Mouse (Mus musculus) liver, embryonic 16.5 days (tissue): ENCODE measurements around the gene Igfbp5. TPM values are rescaled to one million over a fixed set of nuclear protein-coding genes. Genes with fewer than 3 reads are reported as not detected.

Source experiments
- ATAC-seq: fragments of 200-750 bp; cut with Nextera tagmentation; 2 replicates; pipeline ENCODE4 v1.8.0; 2017; ENCODE audit warnings: low read depth, mild to moderate bottlenecking, moderate number of reproducible peaks, moderate library complexity
- H3K27ac ChIP-seq: fragments of 300-500 bp; sonication (generic); 2 replicates; pipeline ENCODE4 v1.5.1; 2014; ENCODE audit warnings: mild to moderate bottlenecking, low read length
- H3K27me3 ChIP-seq: fragments of 300-500 bp; sonication (generic); 2 replicates; pipeline ENCODE4 v1.6.1; 2014; ENCODE audit warnings: low read depth, low read length, mixed read lengths; ENCODE audit not compliant: control insufficient read depth, insufficient read depth
- H3K36me3 ChIP-seq: fragments of 300-500 bp; sonication (generic); 2 replicates; pipeline ENCODE4 v1.6.1; 2014; ENCODE audit warnings: mild to moderate bottlenecking; ENCODE audit not compliant: control insufficient read depth, insufficient read depth
- H3K4me1 ChIP-seq: fragments of 300-500 bp; sonication (generic); 2 replicates; pipeline ENCODE4 v1.6.1; 2014; ENCODE audit warnings: low read depth, low read length, mixed read lengths; ENCODE audit not compliant: control insufficient read depth
- H3K4me2 ChIP-seq: fragments of 300-500 bp; sonication (generic); 2 replicates; pipeline ENCODE4 v1.6.1; 2014; ENCODE audit warnings: low read depth, low read length, mixed read lengths
- H3K4me3 ChIP-seq: fragments of 300-500 bp; sonication (generic); 2 replicates; pipeline ENCODE4 v1.5.1; 2014; ENCODE audit warnings: low read depth, mild to moderate bottlenecking, low read length
- H3K9ac ChIP-seq: fragments of 300-500 bp; sonication (generic); 2 replicates; pipeline ENCODE4 v1.6.1; 2014; ENCODE audit warnings: low read depth, low read length
- H3K9me3 ChIP-seq: fragments of 300-500 bp; sonication (generic); replicated peaks from 2 replicates; pipeline ENCODE4 v1.6.1; 2016; ENCODE audit warnings: low read length; ENCODE audit not compliant: control insufficient read depth
- WGBS: fragments of 180-500 bp; shearing (Covaris S2); extraction: QIAGEN DNeasy Blood & Tissue Kit; methylation state at CpG from one replicate; pipeline ENCODE4 v1.1.7; 2014; ENCODE audit not compliant: insufficient replicate concordance; 5-methylcytosine and 5-hydroxymethylcytosine counted together
- polyA plus RNA-seq: library from polyadenylated mRNA; unstranded; fragments of >200 nt; fragmentation: Nextera tagmentation; extraction: Ambion mirVana; gene quantifications from 2 replicates; pipeline ENCODE4 v1.2.1, GENCODE M21; 2015

The Igfbp5 gene
- polyA plus RNA-seq, 1 experiment from 2014 or later = 1.7 TPM

GRCm38 (mm10) chr1:72871337-72871696 is 3.4 kb downstream of the Igfbp5 start:
- 2% methylated on average over 6 of the region's 6 CpGs for WGBS
- Histone ChIP-seq H3K27ac (no peak overlapping the region), H3K4me3 (no peak overlapping the region), H3K9me3 (no peaks in the 10 kb centered on the region), H3K4me2 (peak overlapping the region; percentile 19), H3K36me3 (no peaks in the 10 kb centered on the region), H3K9ac (no peak overlapping the region), H3K27me3 (peaks cover 58% of the 10 kb centered on the region), H3K4me1 (peaks cover 6% of the 10 kb centered on the region)
- no peak for ATAC-seq

- H3K9ac ChIP-seq = no peak overlapping the region
- H3K9me3 ChIP-seq = no peaks in the 10 kb centered on the region
- WGBS = under 1% methylated on average over 20 of the region's 20 CpGs
- peaks cover 6% of the 10 kb centered on the region for H3K4me1 ChIP-seq
- H3K4me3 ChIP-seq = peak overlapping the region; percentile 33
- H3K27ac ChIP-seq = no peak overlapping the region
- H3K27me3 ChIP-seq = peaks cover 53% of the 10 kb centered on the region
- H3K36me3 ChIP-seq = no peaks in the 10 kb centered on the region
- peak overlapping the region; percentile 58 for H3K4me2 ChIP-seq
- peak; percentile 55 for ATAC-seq
Observed at GRCm38 (mm10) chr1:72870615-72871336, 3.9 kb downstream of the Igfbp5 start.

- H3K9me3 ChIP-seq = no peaks in the 10 kb centered on the region
- peak; percentile 40; the same call in 1 of the 2 replicates for ATAC-seq
- no peak overlapping the region for H3K9ac ChIP-seq
- no peak overlapping the region for H3K27ac ChIP-seq
- H3K4me3 ChIP-seq = peak overlapping the region; percentile 33
- no peaks in the 10 kb centered on the region for H3K36me3 ChIP-seq
- peaks cover 6% of the 10 kb centered on the region for H3K4me1 ChIP-seq
- 5% methylated on average over 22 of the region's 22 CpGs for WGBS
- peak overlapping the region; percentile 58 for H3K4me2 ChIP-seq
- H3K27me3 ChIP-seq = peaks cover 44% of the 10 kb centered on the region
Observed at GRCm38 (mm10) chr1:72869681-72870614, 4.7 kb downstream of the Igfbp5 start.

- Histone ChIP-seq H3K9ac (no peak overlapping the region), H3K4me2 (no peak overlapping the region), H3K27ac (no peak overlapping the region), H3K4me1 (peaks cover 6% of the 10 kb centered on the region), H3K4me3 (no peak overlapping the region), H3K9me3 (no peaks in the 10 kb centered on the region), H3K27me3 (peaks cover 38% of the 10 kb centered on the region), H3K36me3 (no peaks in the 10 kb centered on the region)
- ATAC-seq = no peak
Observed at GRCm38 (mm10) chr1:72869275-72869674, 5.4 kb downstream of the Igfbp5 start.

GRCm38 (mm10) chr1:72868429-72869215 is 6.1 kb downstream of the Igfbp5 start:
- H3K27me3 ChIP-seq = peaks cover 31% of the 10 kb centered on the region
- H3K9me3 ChIP-seq = no peaks in the 10 kb centered on the region
- H3K4me2 ChIP-seq = no peak overlapping the region
- no peak overlapping the region for H3K4me3 ChIP-seq
- H3K9ac ChIP-seq = no peak overlapping the region
- no peak overlapping the region for H3K27ac ChIP-seq
- no peaks in the 10 kb centered on the region for H3K36me3 ChIP-seq
- no peak for ATAC-seq
- WGBS = 32% methylated on average over 10 of the region's 10 CpGs
- peaks cover 5% of the 10 kb centered on the region for H3K4me1 ChIP-seq

- Histone ChIP-seq H3K9me3 (no peaks in the 10 kb centered on the region), H3K36me3 (no peaks in the 10 kb centered on the region), H3K4me2 (no peak overlapping the region), H3K27me3 (peaks cover 18% of the 10 kb centered on the region), H3K27ac (no peak overlapping the region), H3K9ac (no peak overlapping the region), H3K4me3 (no peak overlapping the region), H3K4me1 (peaks cover 3% of the 10 kb centered on the region)
- no peak for ATAC-seq
- 46% methylated on average over 1 of the region's 1 CpGs for WGBS
Observed at GRCm38 (mm10) chr1:72867346-72867745, 7.3 kb downstream of the Igfbp5 start.

GRCm38 (mm10) chr1:72866417-72866816 is 8.3 kb downstream of the Igfbp5 start:
- Histone ChIP-seq H3K4me1 (peaks cover 3% of the 10 kb centered on the region; the same call in 1 of the 2 replicates), H3K27me3 (peaks cover 9% of the 10 kb centered on the region), H3K27ac (no peak overlapping the region), H3K9ac (no peak overlapping the region), H3K36me3 (no peaks in the 10 kb centered on the region), H3K4me3 (no peak overlapping the region), H3K9me3 (no peaks in the 10 kb centered on the region), H3K4me2 (no peak overlapping the region)
- no peak for ATAC-seq
- 57% methylated on average over 5 of the region's 5 CpGs for WGBS

- 34% methylated on average over 5 of the region's 6 CpGs for WGBS
- ATAC-seq = no peak
- H3K4me3 ChIP-seq = no peak overlapping the region
- no peak overlapping the region for H3K4me2 ChIP-seq
- peaks cover 4% of the 10 kb centered on the region; the same call in 1 of the 2 replicates for H3K27me3 ChIP-seq
- peaks cover 3% of the 10 kb centered on the region; the same call in 1 of the 2 replicates for H3K4me1 ChIP-seq
- H3K36me3 ChIP-seq = no peaks in the 10 kb centered on the region
- no peaks in the 10 kb centered on the region for H3K9me3 ChIP-seq
- no peak overlapping the region for H3K9ac ChIP-seq
- no peak overlapping the region for H3K27ac ChIP-seq
Observed at GRCm38 (mm10) chr1:72865900-72866299, 8.8 kb downstream of the Igfbp5 start.
